Mouse (Mus musculus) CH12.LX (cell line): ENCODE measurements around the gene Ror2.

Experiments
- CTCF ChIP-seq, 2 experiments: IDR thresholded peaks in 1 of 2; conservative IDR thresholded peaks in 1 of 2; 2 replicates each; pipeline ENCODE4 v1.5.1; 2011 to 2012; ENCODE audit warnings: low read depth in 2 of 2, low read length in 2 of 2, improper control_type of control experiment in 1 of 2, inconsistent platforms in 1 of 2, mild to moderate bottlenecking in 1 of 2, moderate library complexity in 1 of 2
- MAX ChIP-seq: IDR thresholded peaks from 2 replicates; pipeline ENCODE4 v1.6.1; 2011; ENCODE audit warnings: low read length, improper control_type of control experiment
- MEF2A ChIP-seq: IDR thresholded peaks from 2 replicates; pipeline ENCODE4 v1.6.1; 2014; ENCODE audit warnings: low read depth, mild to moderate bottlenecking, inconsistent platforms, low read length, improper control_type of control experiment, borderline replicate concordance
- NELFE ChIP-seq: IDR thresholded peaks from 2 replicates; pipeline ENCODE4 v1.6.1; 2011; ENCODE audit warnings: low read depth, low read length, improper control_type of control experiment
- POLR2A ChIP-seq: IDR thresholded peaks from 2 replicates; pipeline ENCODE4 v1.6.1; 2011; ENCODE audit warnings: low read depth, mild to moderate bottlenecking, improper control_type of control experiment, low read length
- SMC3 ChIP-seq: IDR thresholded peaks from 2 replicates; pipeline ENCODE4 v1.6.1; 2011; ENCODE audit warnings: low read depth, low read length, improper control_type of control experiment
- ZC3H11A ChIP-seq: IDR thresholded peaks from 2 replicates; pipeline ENCODE4 v1.6.1; 2012; ENCODE audit warnings: low read depth, mild to moderate bottlenecking, inconsistent platforms, low read length, improper control_type of control experiment

DNA sequence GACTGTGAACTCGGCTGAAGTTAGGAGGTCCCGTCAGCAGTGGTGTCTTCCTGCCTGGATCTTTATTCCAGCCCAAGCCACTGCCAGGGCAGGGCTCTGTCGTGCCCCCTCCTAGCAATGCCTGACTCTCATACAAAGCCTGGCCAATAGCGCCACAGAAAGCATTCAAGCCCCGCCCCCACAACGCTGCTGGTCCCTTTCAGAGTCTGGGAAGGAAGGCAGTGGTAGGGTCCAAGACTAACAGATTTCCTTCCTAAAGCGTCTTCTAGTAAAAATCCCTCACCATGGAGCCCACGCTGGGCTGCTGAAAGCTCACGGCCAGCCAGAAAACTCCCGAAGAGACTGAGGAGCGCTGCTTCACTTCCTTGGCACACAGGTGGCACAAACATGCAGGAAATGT lies 165.0 kb downstream of the Ror2 start:
- TF ChIP-seq ZC3H11A: no peak
- TF ChIP-seq POLR2A: no peak
- no peak for TF ChIP-seq CTCF (conservative IDR thresholded peaks at IDR 0.05 in 1 of 2, IDR thresholded peaks at IDR 0.05 in 1 of 2; ENCODE audit: low read depth in 2 of 2, low read length in 2 of 2)
- TF ChIP-seq MAX: no peak
- TF ChIP-seq NELFE: no peak
- no peak for TF ChIP-seq SMC3
- TF ChIP-seq MEF2A: no peak
